Mouse (Mus musculus) forebrain, embryonic 12.5 days (tissue): ENCODE data around the gene Wfdc18. TPM values are rescaled to one million over a fixed set of nuclear protein-coding genes. Genes with fewer than 3 reads are reported as not detected.

Experiments used
- ATAC-seq: fragments of 200-750 bp; cut with Nextera tagmentation; 2 replicates; pipeline ENCODE4 v1.8.0; 2017; ENCODE audit warnings: moderate TSS enrichment; ENCODE audit not compliant: low FRiP score
- H3K27ac ChIP-seq: fragments of 300-500 bp; sonication (generic); 2 replicates; pipeline ENCODE4 v1.5.1; 2016; ENCODE audit warnings: mild to moderate bottlenecking
- H3K27me3 ChIP-seq: fragments of 300-500 bp; sonication (generic); 2 replicates; pipeline ENCODE4 v1.6.1; 2016; ENCODE audit warnings: mild to moderate bottlenecking
- H3K36me3 ChIP-seq: fragments of 300-500 bp; sonication (generic); replicated peaks from 2 replicates; pipeline ENCODE4 v1.6.1; 2016; ENCODE audit warnings: mild to moderate bottlenecking
- H3K4me1 ChIP-seq: fragments of 300-500 bp; sonication (generic); 2 replicates; pipeline ENCODE4 v1.6.1; 2016
- H3K4me2 ChIP-seq: fragments of 300-500 bp; sonication (generic); 2 replicates; pipeline ENCODE4 v1.6.1; 2016; ENCODE audit warnings: mild to moderate bottlenecking, moderate library complexity
- H3K4me3 ChIP-seq: fragments of 300-500 bp; sonication (generic); replicated peaks from 2 replicates; pipeline ENCODE4 v1.5.1; 2016; ENCODE audit warnings: mild to moderate bottlenecking
- H3K9ac ChIP-seq: fragments of 300-500 bp; sonication (generic); 2 replicates; pipeline ENCODE4 v1.6.1; 2016; ENCODE audit warnings: mild to moderate bottlenecking
- H3K9me3 ChIP-seq: fragments of 300-500 bp; sonication (generic); 2 replicates; pipeline ENCODE4 v1.6.1; 2016
- WGBS: fragments of 180-500 bp; shearing (Covaris S2); methylation state at CpG from one replicate; pipeline ENCODE4 v1.1.7; 2016; 5-methylcytosine and 5-hydroxymethylcytosine counted together
- polyA plus RNA-seq: library from polyadenylated mRNA; unstranded; fragments of >200 nt; fragmentation: Nextera tagmentation; extraction: Ambion mirVana; gene quantifications from 2 replicates; pipeline ENCODE4 v1.2.1, GENCODE M21; 2016

The Wfdc18 gene
- not detected in 2 replicates for polyA plus RNA-seq

DNA sequence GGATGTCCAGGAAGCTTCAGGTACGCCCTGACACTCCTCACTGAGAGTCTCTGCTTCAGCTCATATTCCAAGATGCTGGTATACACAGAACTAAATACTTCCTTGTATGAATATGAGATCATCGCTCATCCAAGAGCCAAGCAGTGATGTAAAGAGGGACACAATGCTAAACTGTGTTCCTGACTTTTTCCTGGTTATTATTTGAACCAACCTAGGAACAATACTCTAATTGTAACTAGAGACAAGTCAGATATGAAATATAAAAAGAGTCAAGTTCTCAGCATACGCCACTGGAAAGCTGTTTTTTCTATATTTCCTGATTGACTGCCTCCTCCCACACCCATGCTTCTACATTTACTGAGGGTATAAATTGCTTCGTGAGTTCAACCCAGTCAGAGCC is at the start of gene Wfdc18:
Gene Wfdc18, plus strand, starts transcription at position 301 of the 400 bp plus-strand sequence.
- no peak for ATAC-seq

DNA sequence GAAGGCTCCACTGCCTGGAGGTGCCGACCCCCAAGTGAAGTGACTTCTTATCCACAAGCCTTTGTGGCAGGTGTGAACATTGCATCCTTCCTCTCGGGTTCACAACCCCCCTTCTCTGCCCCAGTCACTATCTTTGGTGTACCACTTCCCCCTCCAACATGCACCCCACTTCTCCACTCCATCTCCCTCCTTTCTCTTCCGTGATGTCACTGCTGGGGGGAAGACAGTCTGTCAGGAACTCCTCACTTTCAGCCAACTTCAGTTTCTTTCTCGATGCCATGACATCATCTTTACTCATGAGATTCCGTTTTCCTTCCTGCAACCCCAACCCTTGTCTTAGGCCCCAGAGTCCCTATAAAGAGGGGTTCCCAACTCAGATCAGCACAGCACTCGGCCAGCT is 46.6 kb upstream of the Wfdc18 start, which contains the start of gene Ccl4:
Gene Ccl4, plus strand, starts transcription at position 381 of the 400 bp plus-strand sequence.
- Histone ChIP-seq H3K4me2 (no peak within 1 kb of the TSS), H3K9ac (no peak within 1 kb of the TSS), H3K36me3 (no peaks in the 10 kb centered on the region), H3K4me3 (no peak within 1 kb of the TSS), H3K27ac (no peak within 1 kb of the TSS), H3K9me3 (no peaks in the 10 kb centered on the region), H3K4me1 (no peaks in the 10 kb centered on the region), H3K27me3 (no peaks in the 10 kb centered on the region)
- ATAC-seq, result no peak
- WGBS, result 78% methylated on average over 6 of the region's 6 CpGs

More for the DNA sequence above, at the start of gene Wfdc18:
- H3K36me3 ChIP-seq, result no peaks in the 10 kb centered on the region
- no peaks in the 10 kb centered on the region for H3K4me1 ChIP-seq
- no peak within 1 kb of the TSS for H3K27ac ChIP-seq
- H3K4me3 ChIP-seq, result no peak within 1 kb of the TSS
- H3K4me2 ChIP-seq, result no peak within 1 kb of the TSS
- H3K9me3 ChIP-seq, result no peaks in the 10 kb centered on the region
- H3K27me3 ChIP-seq, result no peaks in the 10 kb centered on the region
- H3K9ac ChIP-seq, result no peak within 1 kb of the TSS
- 72% methylated on average over 4 of the region's 4 CpGs for WGBS

DNA sequence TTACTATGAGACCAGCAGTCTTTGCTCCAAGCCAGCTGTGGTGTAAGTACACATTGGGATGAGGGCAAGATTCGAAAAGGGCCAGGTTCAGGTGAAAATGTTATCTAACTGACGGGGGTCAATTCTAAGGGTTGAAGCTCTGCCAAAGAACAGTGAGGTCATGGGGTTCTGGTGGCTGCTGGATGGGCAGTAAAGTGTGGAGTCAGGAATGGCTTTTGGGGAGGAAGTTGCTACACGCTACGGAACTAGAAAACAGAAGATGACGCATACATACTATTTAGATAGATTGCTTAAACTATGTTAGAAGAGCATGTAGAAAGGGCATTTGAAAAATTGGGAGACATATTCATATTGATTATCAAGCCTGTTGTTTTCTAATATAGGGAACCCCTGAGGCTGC is 45.3 kb upstream of the Wfdc18 start:
- Histone ChIP-seq H3K27me3 (no peaks in the 10 kb centered on the region), H3K9me3 (no peaks in the 10 kb centered on the region), H3K4me1 (no peaks in the 10 kb centered on the region), H3K27ac (no peak overlapping the region), H3K4me3 (no peak overlapping the region), H3K9ac (no peak overlapping the region), H3K36me3 (no peaks in the 10 kb centered on the region), H3K4me2 (no peak overlapping the region)
- WGBS, result 86% methylated on average over 5 of the region's 5 CpGs
- no peak for ATAC-seq

DNA sequence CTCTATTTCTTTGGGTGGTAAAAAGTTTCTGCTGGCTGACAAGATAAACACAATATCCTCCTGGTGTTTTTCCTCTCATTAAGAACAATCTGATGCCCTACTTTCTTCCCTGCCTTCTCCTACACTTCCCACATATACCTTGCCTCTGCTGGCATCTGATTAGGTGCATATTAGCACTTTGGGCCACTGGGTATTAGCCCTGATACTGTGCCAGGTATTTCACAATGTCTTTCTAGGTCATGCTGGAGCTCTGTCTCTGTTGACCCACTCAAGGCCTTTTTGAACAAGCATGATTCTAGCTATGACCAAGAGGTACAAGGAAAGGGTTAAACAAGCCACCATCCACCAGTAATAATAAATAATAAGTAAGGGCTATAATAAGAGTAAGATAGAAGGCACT is 37.1 kb upstream of the Wfdc18 start:
- ATAC-seq, result no peak

DNA sequence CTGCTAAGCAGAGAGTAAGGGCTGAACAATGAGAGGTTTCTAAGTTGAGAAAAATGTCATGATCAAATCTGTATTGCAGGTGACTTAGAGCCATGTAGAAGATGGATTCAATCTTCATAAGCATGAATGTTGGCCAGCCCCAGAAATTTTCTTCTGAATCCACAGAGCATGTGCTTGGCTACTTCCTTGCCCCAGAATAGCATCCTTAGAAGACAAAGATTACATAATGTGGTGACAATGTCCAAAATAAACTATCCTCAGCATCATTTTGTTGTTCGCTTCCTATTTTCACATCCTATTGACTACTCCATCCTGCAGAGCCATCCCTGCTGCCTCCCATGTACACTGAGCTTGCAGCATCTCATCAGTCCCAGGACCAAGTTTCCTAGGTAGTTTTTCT is 33.1 kb upstream of the Wfdc18 start:
- Histone ChIP-seq H3K9me3 (no peaks in the 10 kb centered on the region), H3K4me3 (no peak overlapping the region), H3K36me3 (no peaks in the 10 kb centered on the region), H3K4me1 (no peaks in the 10 kb centered on the region), H3K9ac (no peak overlapping the region), H3K4me2 (no peak overlapping the region), H3K27ac (no peak overlapping the region), H3K27me3 (no peaks in the 10 kb centered on the region)
- ATAC-seq, result no peak
- WGBS, result 86% methylated on average over 1 of the region's 1 CpGs

More for the DNA sequence above, 37.1 kb upstream of the Wfdc18 start:
- no peak overlapping the region for H3K9ac ChIP-seq
- H3K4me3 ChIP-seq, result no peak overlapping the region
- H3K27ac ChIP-seq, result no peak overlapping the region
- no peak overlapping the region for H3K4me2 ChIP-seq
- no peaks in the 10 kb centered on the region for H3K27me3 ChIP-seq
- H3K9me3 ChIP-seq, result no peaks in the 10 kb centered on the region
- H3K36me3 ChIP-seq, result no peaks in the 10 kb centered on the region
- H3K4me1 ChIP-seq, result no peaks in the 10 kb centered on the region

DNA sequence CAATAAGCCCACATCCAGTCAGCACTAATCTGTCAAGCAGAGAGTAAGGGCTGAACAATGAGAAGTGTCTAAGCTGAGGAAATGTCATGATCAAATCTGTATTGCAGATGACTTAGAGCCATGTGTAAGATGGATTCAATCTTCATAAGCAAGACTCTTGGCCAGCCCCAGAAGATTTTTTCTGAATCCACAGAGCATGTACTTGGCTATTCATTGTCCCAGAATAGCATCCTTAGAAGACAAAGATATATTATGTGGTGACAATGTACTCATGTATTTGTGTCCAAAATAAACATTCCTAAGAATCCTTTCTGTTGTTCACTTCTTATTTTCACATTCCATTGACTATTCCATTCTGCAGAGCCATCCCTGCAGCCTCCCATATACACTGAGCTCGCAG is 18.9 kb upstream of the Wfdc18 start:
- H3K9ac ChIP-seq, result no peak overlapping the region
- no peak overlapping the region for H3K4me3 ChIP-seq
- H3K36me3 ChIP-seq, result no peaks in the 10 kb centered on the region
- no peaks in the 10 kb centered on the region for H3K27me3 ChIP-seq
- no peak for ATAC-seq
- WGBS, result 91% methylated on average over 1 of the region's 1 CpGs
- no peaks in the 10 kb centered on the region for H3K4me1 ChIP-seq
- no peak overlapping the region for H3K4me2 ChIP-seq
- H3K27ac ChIP-seq, result no peak overlapping the region
- no peaks in the 10 kb centered on the region for H3K9me3 ChIP-seq

DNA sequence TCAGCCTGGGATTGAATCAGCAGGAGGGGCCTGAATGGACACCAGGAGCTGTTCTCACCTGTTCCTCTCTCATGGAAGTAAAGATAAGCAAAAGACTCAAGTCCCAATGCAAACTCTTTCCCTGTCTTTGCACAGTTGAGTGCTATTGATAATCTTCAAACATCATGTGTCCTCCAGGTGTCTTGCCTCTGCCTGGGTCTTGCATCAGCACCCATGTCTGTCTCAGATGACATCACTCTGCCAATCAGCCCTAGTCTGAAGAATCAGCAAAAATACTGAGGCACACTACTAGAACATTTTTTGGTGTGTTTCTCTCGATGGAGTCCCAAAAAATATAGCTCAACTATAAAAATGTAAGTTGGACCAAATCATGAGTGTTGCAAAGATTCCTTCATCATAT is 16.8 kb upstream of the Wfdc18 start:
- no peak overlapping the region for H3K4me2 ChIP-seq
- WGBS, result 61% methylated on average over 1 of the region's 1 CpGs

DNA sequence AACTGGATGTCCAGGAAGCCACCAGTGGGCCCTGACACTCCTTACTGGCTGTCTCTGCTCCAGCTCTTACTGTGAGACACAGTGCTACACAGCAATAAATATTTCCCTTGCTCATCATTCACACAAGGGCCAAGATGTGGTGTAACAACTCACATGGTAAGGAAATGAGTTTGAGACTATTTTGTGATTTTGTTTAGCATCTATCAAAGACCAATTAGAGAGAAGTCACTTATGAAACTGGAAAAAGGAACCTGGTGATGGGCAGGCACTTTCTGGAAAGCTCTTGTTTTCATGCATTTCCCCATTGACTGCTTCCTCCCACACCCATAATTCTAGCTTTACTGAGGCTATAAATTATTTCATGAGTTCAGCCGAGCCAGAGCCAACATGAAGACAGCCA is 5.1 kb upstream of the Wfdc18 start, which contains the start of gene Wfdc17:
Gene Wfdc17, plus strand, starts transcription at position 287 of the 400 bp plus-strand sequence.
- H3K27ac ChIP-seq, result no peak within 1 kb of the TSS
- H3K4me2 ChIP-seq, result no peak within 1 kb of the TSS
- H3K4me1 ChIP-seq, result no peaks in the 10 kb centered on the region
- H3K27me3 ChIP-seq, result no peaks in the 10 kb centered on the region
- H3K36me3 ChIP-seq, result no peaks in the 10 kb centered on the region
- no peak within 1 kb of the TSS for H3K4me3 ChIP-seq
- 78% methylated on average over 1 of the region's 1 CpGs for WGBS
- H3K9ac ChIP-seq, result no peak within 1 kb of the TSS
- H3K9me3 ChIP-seq, result no peaks in the 10 kb centered on the region
- no peak for ATAC-seq

More for the DNA sequence above, 16.8 kb upstream of the Wfdc18 start:
- no peaks in the 10 kb centered on the region for H3K36me3 ChIP-seq
- H3K4me1 ChIP-seq, result no peaks in the 10 kb centered on the region
- H3K9me3 ChIP-seq, result no peaks in the 10 kb centered on the region
- H3K4me3 ChIP-seq, result no peak overlapping the region
- no peak for ATAC-seq
- no peaks in the 10 kb centered on the region for H3K27me3 ChIP-seq
- H3K27ac ChIP-seq, result no peak overlapping the region
- H3K9ac ChIP-seq, result no peak overlapping the region

DNA sequence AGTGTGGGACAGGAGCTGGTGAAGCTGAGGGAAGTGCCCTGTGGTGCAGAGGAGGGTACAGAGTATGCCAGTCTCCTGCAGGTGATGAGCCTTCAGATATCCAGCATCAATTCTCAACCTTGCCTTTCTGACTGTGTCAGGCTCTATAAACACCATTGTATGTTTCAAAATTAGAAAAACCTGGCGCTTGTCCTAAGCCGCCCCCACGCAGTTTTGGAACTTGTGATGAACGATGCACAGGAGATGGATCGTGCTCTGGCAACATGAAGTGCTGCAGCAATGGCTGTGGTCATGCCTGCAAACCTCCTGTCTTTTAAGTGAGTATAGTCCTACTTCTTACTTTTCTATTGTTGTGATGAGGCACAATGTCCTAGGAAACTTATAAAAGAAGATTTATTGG is 868 bp downstream of the Wfdc18 start:
- Histone ChIP-seq H3K4me2 (no peak overlapping the region), H3K9me3 (no peaks in the 10 kb centered on the region), H3K27ac (no peak overlapping the region), H3K36me3 (no peaks in the 10 kb centered on the region), H3K9ac (no peak overlapping the region), H3K4me1 (no peaks in the 10 kb centered on the region), H3K4me3 (no peak overlapping the region), H3K27me3 (no peaks in the 10 kb centered on the region)
- no peak for ATAC-seq
- WGBS, result 90% methylated on average over 5 of the region's 5 CpGs

DNA sequence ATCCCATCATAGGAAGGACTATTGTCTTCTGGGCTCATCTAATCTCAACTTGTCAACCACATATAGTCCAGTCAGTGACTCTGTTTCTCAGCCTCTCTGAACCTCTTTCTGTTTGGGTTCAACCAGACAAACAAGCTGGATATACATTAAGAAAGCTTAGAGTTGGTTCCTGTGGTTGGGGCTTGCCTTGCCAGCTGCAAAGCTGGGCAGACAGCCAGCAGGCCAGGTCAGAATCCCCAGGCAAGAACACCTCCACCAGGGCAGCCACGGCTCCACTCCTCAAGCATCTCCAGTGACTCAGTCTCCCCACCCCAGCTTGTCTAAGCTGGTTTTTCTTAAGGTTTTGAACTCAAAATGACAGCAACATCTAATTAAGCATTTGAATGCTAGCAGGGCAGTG is 3.9 kb downstream of the Wfdc18 start:
- Histone ChIP-seq H3K4me2 (no peak overlapping the region), H3K27me3 (no peaks in the 10 kb centered on the region)
- 82% methylated on average over 1 of the region's 1 CpGs for WGBS

DNA sequence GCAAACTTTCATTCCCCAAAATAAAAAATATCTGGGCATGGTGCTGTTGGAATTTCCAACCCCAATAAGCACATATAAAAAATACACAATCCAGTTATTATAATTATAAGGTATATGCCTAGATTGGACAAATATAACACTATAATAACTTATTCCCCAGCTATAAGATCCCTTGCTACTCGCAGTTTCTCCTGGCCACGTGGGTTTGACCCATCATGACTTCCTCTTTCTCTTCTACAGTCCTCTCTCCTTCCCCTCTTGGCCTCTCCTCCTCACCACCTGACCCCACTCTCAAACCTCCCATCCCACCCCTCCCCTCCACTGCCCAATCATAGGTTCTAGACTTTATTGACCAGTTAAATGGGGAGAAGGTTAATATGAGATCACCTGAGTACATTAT is 5.1 kb downstream of the Wfdc18 start:
- Histone ChIP-seq H3K4me3 (no peak overlapping the region), H3K4me2 (no peak overlapping the region), H3K27me3 (no peaks in the 10 kb centered on the region), H3K27ac (no peak overlapping the region), H3K9me3 (no peaks in the 10 kb centered on the region), H3K9ac (no peak overlapping the region), H3K36me3 (no peaks in the 10 kb centered on the region), H3K4me1 (no peaks in the 10 kb centered on the region)
- WGBS, result 84% methylated on average over 2 of the region's 2 CpGs
- ATAC-seq, result no peak

More for the DNA sequence above, 3.9 kb downstream of the Wfdc18 start:
- Histone ChIP-seq H3K36me3 (no peaks in the 10 kb centered on the region), H3K27ac (no peak overlapping the region), H3K4me3 (no peak overlapping the region), H3K9ac (no peak overlapping the region), H3K9me3 (no peaks in the 10 kb centered on the region), H3K4me1 (no peaks in the 10 kb centered on the region)
- ATAC-seq, result no peak

DNA sequence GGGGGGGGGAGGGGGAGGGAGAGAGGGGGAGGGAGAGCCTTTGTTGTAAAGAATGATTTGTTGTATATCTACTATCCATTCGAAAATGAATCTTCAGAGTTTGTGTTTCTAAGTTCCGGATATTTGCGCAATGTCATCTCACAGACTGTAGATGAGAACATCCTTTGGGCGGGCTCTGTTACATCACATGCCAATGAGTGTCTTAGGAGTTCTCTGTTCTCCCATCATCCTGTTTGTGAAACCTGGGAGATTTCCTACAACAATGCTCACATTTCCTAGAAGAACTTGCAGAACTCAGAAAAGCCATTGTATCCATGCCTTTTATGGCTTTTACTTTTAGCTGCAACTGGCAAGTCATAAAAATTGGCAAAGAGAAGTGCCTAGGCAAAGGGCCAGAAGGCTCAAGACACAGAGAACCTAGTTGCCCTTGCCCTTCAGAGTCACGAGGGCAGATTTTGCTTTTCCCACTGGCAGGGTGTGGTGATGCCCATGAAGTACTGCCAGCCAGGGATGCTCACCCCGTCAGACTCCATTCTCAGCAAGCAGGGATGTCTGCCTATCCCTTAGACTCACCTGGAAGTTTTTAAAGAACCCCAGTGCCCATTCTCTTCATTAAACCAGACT is 8.3 kb downstream of the Wfdc18 start:
- Histone ChIP-seq H3K4me3 (no peak overlapping the region), H3K9me3 (no peaks in the 10 kb centered on the region), H3K27ac (no peak overlapping the region), H3K9ac (no peak overlapping the region), H3K36me3 (no peaks in the 10 kb centered on the region), H3K27me3 (no peaks in the 10 kb centered on the region), H3K4me1 (no peaks in the 10 kb centered on the region), H3K4me2 (no peak overlapping the region)
- no peak for ATAC-seq
- 89% methylated on average over 6 of the region's 6 CpGs for WGBS

DNA sequence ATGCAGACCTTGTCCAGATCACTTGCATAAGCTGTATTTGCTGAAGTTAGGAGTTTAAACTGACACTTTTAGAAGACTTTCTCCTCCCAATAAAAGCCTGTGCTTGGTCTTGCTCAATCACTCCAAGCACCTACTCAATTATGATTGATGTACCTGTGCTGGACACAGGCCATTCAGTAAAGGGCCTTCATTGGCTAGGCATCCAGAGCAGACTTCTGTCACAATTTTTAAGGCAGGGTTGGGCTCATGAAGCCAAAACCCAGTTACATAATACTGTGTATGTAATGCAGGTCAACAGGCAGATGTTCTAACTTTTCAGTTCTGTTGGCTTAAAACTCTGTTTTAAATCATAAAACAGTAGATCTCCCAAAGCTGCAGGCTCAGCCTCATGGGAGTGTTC is 12.0 kb downstream of the Wfdc18 start:
- Histone ChIP-seq H3K36me3 (no peaks in the 10 kb centered on the region), H3K9me3 (no peaks in the 10 kb centered on the region), H3K4me2 (no peak overlapping the region), H3K27ac (no peak overlapping the region), H3K9ac (no peak overlapping the region), H3K4me1 (no peaks in the 10 kb centered on the region), H3K4me3 (no peak overlapping the region), H3K27me3 (no peaks in the 10 kb centered on the region)
- no peak for ATAC-seq
